Mouse (Mus musculus): ENCODE measurements around the gene Kpna2. TPM values are rescaled to one million over a fixed set of nuclear protein-coding genes. Genes with fewer than 3 reads are reported as not detected.

Gene Kpna2
- polyA plus RNA-seq, 1 experiment from 2014 or later = 740 TPM

- H3K27me3 ChIP-seq (ENCODE audit: control insufficient read depth, insufficient read depth, low read length) = no peaks in the 10 kb centered on the region
- peak; percentile 96 for ATAC-seq (ENCODE audit: low FRiP score)
- H3K4me3 ChIP-seq (ENCODE audit: low read depth, low read length) = peak overlapping the region; percentile 46
- H3K27ac ChIP-seq (ENCODE audit: low read depth, low read length) = peak overlapping the region; percentile 78
- H3K9me3 ChIP-seq (ENCODE audit: control insufficient read depth, low read length) = no peaks in the 10 kb centered on the region
- H3K9ac ChIP-seq (ENCODE audit: low read length) = peak overlapping the region; percentile 74
- no peaks in the 10 kb centered on the region for H3K4me1 ChIP-seq (ENCODE audit: control insufficient read depth, insufficient read depth, low read length)
- H3K36me3 ChIP-seq (ENCODE audit: control insufficient read depth, insufficient read depth, low read length) = no peaks in the 10 kb centered on the region
- DNase-seq (ENCODE audit: low spot score, missing footprints) = peak; percentile 100
- H3K4me2 ChIP-seq = peak overlapping the region; percentile 54
- WGBS = under 1% methylated on average over 37 of the region's 37 CpGs
Observed at GRCm38 (mm10) chr11:107012324-107013017, 13.1 kb upstream of the Kpna2 start.

GRCm38 (mm10) chr11:107011669-107012323 lies 12.5 kb upstream of the Kpna2 start:
- no peaks in the 10 kb centered on the region for H3K4me1 ChIP-seq (ENCODE audit: control insufficient read depth, insufficient read depth, low read length)
- peak overlapping the region; percentile 46 for H3K4me3 ChIP-seq (ENCODE audit: low read depth, low read length)
- H3K27ac ChIP-seq (ENCODE audit: low read depth, low read length) = peak overlapping the region; percentile 78
- no peaks in the 10 kb centered on the region for H3K36me3 ChIP-seq (ENCODE audit: control insufficient read depth, insufficient read depth, low read length)
- H3K27me3 ChIP-seq (ENCODE audit: control insufficient read depth, insufficient read depth, low read length) = no peaks in the 10 kb centered on the region
- H3K9me3 ChIP-seq (ENCODE audit: control insufficient read depth, low read length) = no peaks in the 10 kb centered on the region
- DNase-seq (ENCODE audit: low spot score, missing footprints) (no peak), ATAC-seq (ENCODE audit: low FRiP score) (no peak)
- WGBS = 50% methylated on average over 18 of the region's 18 CpGs
- peak overlapping the region; percentile 74 for H3K9ac ChIP-seq (ENCODE audit: low read length)
- peak overlapping the region; percentile 54 for H3K4me2 ChIP-seq

- DNase-seq (ENCODE audit: low spot score, missing footprints) = no peak
- H3K4me2 ChIP-seq = no peak overlapping the region
- no peaks in the 10 kb centered on the region for H3K36me3 ChIP-seq (ENCODE audit: control insufficient read depth, insufficient read depth, low read length)
- no peak overlapping the region for H3K27ac ChIP-seq (ENCODE audit: low read depth, low read length)
- no peak overlapping the region for H3K4me3 ChIP-seq (ENCODE audit: low read depth, low read length)
- no peaks in the 10 kb centered on the region for H3K4me1 ChIP-seq (ENCODE audit: control insufficient read depth, insufficient read depth, low read length)
- WGBS = 80% methylated on average over 7 of the region's 7 CpGs
- H3K27me3 ChIP-seq (ENCODE audit: control insufficient read depth, insufficient read depth, low read length) = no peaks in the 10 kb centered on the region
- ATAC-seq (ENCODE audit: low FRiP score) = no peak
- H3K9ac ChIP-seq (ENCODE audit: low read length) = no peak overlapping the region
- no peaks in the 10 kb centered on the region for H3K9me3 ChIP-seq (ENCODE audit: control insufficient read depth, low read length)
Observed at GRCm38 (mm10) chr11:107011171-107011570, 11.8 kb upstream of the Kpna2 start.

GRCm38 (mm10) chr11:107010447-107010846 lies 11.1 kb upstream of the Kpna2 start:
- H3K4me2 ChIP-seq = no peak overlapping the region
- no peak overlapping the region for H3K27ac ChIP-seq (ENCODE audit: low read depth, low read length)
- no peak overlapping the region for H3K9ac ChIP-seq (ENCODE audit: low read length)
- WGBS = 96% methylated on average over 3 of the region's 3 CpGs
- ATAC-seq (ENCODE audit: low FRiP score) (no peak), DNase-seq (ENCODE audit: low spot score, missing footprints) (no peak)
- no peak overlapping the region for H3K4me3 ChIP-seq (ENCODE audit: low read depth, low read length)
- no peaks in the 10 kb centered on the region for H3K27me3 ChIP-seq (ENCODE audit: control insufficient read depth, insufficient read depth, low read length)
- H3K4me1 ChIP-seq (ENCODE audit: control insufficient read depth, insufficient read depth, low read length) = no peaks in the 10 kb centered on the region
- no peaks in the 10 kb centered on the region for H3K36me3 ChIP-seq (ENCODE audit: control insufficient read depth, insufficient read depth, low read length)
- no peaks in the 10 kb centered on the region for H3K9me3 ChIP-seq (ENCODE audit: control insufficient read depth, low read length)

- Histone ChIP-seq H3K27ac (ENCODE audit: low read depth, low read length) (no peak overlapping the region), H3K27me3 (ENCODE audit: control insufficient read depth, insufficient read depth, low read length) (no peaks in the 10 kb centered on the region), H3K4me1 (ENCODE audit: control insufficient read depth, insufficient read depth, low read length) (no peaks in the 10 kb centered on the region), H3K4me3 (ENCODE audit: low read depth, low read length) (no peak overlapping the region), H3K9me3 (ENCODE audit: control insufficient read depth, low read length) (no peaks in the 10 kb centered on the region), H3K4me2 (no peak overlapping the region), H3K9ac (ENCODE audit: low read length) (no peak overlapping the region), H3K36me3 (ENCODE audit: control insufficient read depth, insufficient read depth, low read length) (no peaks in the 10 kb centered on the region)
- DNase-seq (ENCODE audit: low spot score, missing footprints) = no peak
- no peak for ATAC-seq (ENCODE audit: low FRiP score)
- 86% methylated on average over 1 of the region's 1 CpGs for WGBS
Observed at GRCm38 (mm10) chr11:107005538-107005937, 6.2 kb upstream of the Kpna2 start.

- Histone ChIP-seq H3K4me2 (no peak overlapping the region), H3K9ac (ENCODE audit: low read length) (no peak overlapping the region), H3K36me3 (ENCODE audit: control insufficient read depth, insufficient read depth, low read length) (no peaks in the 10 kb centered on the region), H3K27me3 (ENCODE audit: control insufficient read depth, insufficient read depth, low read length) (no peaks in the 10 kb centered on the region), H3K9me3 (ENCODE audit: control insufficient read depth, low read length) (no peaks in the 10 kb centered on the region), H3K4me1 (ENCODE audit: control insufficient read depth, insufficient read depth, low read length) (peaks cover 3% of the 10 kb centered on the region; the same call in 1 of the 2 replicates), H3K27ac (ENCODE audit: low read depth, low read length) (no peak overlapping the region), H3K4me3 (ENCODE audit: low read depth, low read length) (no peak overlapping the region)
- WGBS = 56% methylated on average over 8 of the region's 8 CpGs
- no peak for DNase-seq (ENCODE audit: low spot score, missing footprints)
- ATAC-seq (ENCODE audit: low FRiP score) = no peak
Observed at GRCm38 (mm10) chr11:107001760-107002675, 2.7 kb upstream of the Kpna2 start.

- H3K4me2 ChIP-seq = peak overlapping the region; percentile 52
- H3K4me3 ChIP-seq (ENCODE audit: low read depth, low read length) = peak overlapping the region; percentile 24
- peaks cover 16% of the 10 kb centered on the region for H3K36me3 ChIP-seq (ENCODE audit: control insufficient read depth, insufficient read depth, low read length)
- peak overlapping the region; percentile 61; the same call in 1 of the 2 replicates for H3K27ac ChIP-seq (ENCODE audit: low read depth, low read length)
- peak overlapping the region; percentile 72 for H3K9ac ChIP-seq (ENCODE audit: low read length)
- ATAC-seq (ENCODE audit: low FRiP score) (no peak), DNase-seq (ENCODE audit: low spot score, missing footprints) (no peak)
- H3K9me3 ChIP-seq (ENCODE audit: control insufficient read depth, low read length) = no peaks in the 10 kb centered on the region
- peaks cover 4% of the 10 kb centered on the region; the same call in 1 of the 2 replicates for H3K4me1 ChIP-seq (ENCODE audit: control insufficient read depth, insufficient read depth, low read length)
- 86% methylated on average over 9 of the region's 9 CpGs for WGBS
- H3K27me3 ChIP-seq (ENCODE audit: control insufficient read depth, insufficient read depth, low read length) = no peaks in the 10 kb centered on the region
Observed at GRCm38 (mm10) chr11:106999949-107000513, 690 bp upstream of the Kpna2 start.

- peaks cover 4% of the 10 kb centered on the region; the same call in 1 of the 2 replicates for H3K4me1 ChIP-seq (ENCODE audit: control insufficient read depth, insufficient read depth, low read length)
- peak overlapping the region; percentile 56 for H3K4me2 ChIP-seq
- ATAC-seq (ENCODE audit: low FRiP score) = peak; percentile 8
- under 1% methylated on average over 26 of the region's 26 CpGs for WGBS
- H3K27me3 ChIP-seq (ENCODE audit: control insufficient read depth, insufficient read depth, low read length) = no peaks in the 10 kb centered on the region
- peak; percentile 96 for DNase-seq (ENCODE audit: low spot score, missing footprints)
- peak overlapping the region; percentile 85 for H3K27ac ChIP-seq (ENCODE audit: low read depth, low read length)
- peak overlapping the region; percentile 99 for H3K4me3 ChIP-seq (ENCODE audit: low read depth, low read length)
- peaks cover 25% of the 10 kb centered on the region for H3K36me3 ChIP-seq (ENCODE audit: control insufficient read depth, insufficient read depth, low read length)
- peak overlapping the region; percentile 99 for H3K9ac ChIP-seq (ENCODE audit: low read length)
- no peaks in the 10 kb centered on the region for H3K9me3 ChIP-seq (ENCODE audit: control insufficient read depth, low read length)
Observed at GRCm38 (mm10) chr11:106998651-106999150, 640 bp downstream of the Kpna2 start.
